Mouse (Mus musculus): ENCODE results near the gene Ccnk. TPM values are rescaled to one million over a fixed set of nuclear protein-coding genes. Genes with fewer than 3 reads are reported as not detected.

The Ccnk gene
- polyA plus RNA-seq, 1 experiment from 2014 or later, result 1.5 TPM

GRCm38 (mm10) chr12:108238395-108239035 is 59.1 kb downstream of the Ccnk start:
- H3K36me3 ChIP-seq, result no peaks in the 10 kb centered on the region
- peaks cover 92% of the 10 kb centered on the region for H3K4me1 ChIP-seq (replicated peaks)
- H3K9ac ChIP-seq, result no peak overlapping the region
- no peak for ATAC-seq (replicated peaks; ENCODE audit: insufficient number of reproducible peaks, insufficient read depth, low FRiP score, low read depth)
- H3K27me3 ChIP-seq, result no peaks in the 10 kb centered on the region
- WGBS, result 74% methylated on average over 17 of the region's 17 CpGs
- no peak overlapping the region for H3K4me3 ChIP-seq
- H3K4me2 ChIP-seq, result no peak overlapping the region
- H3K27ac ChIP-seq, result peak overlapping the region; percentile 88
- no peaks in the 10 kb centered on the region for H3K9me3 ChIP-seq (replicated peaks)

DNA sequence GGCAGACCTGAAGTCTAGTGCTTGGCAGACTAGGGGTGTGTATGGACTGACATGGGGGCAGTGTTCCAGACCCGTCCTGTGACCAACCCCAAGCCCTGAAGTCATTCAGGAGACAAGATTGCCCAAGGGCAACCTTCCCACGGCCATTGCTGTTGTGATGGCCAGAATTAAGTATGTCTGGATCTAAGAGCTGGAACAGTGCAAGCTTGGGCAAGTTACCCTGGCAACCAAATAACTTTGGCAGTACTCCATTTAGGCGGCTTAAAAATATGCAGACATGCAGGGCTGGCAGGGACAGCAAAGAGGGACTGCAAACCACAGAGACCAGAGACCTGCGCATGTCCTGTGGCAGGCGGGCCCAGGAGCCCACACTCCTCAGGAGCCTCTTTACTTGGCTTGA is 60.1 kb downstream of the Ccnk start:
- peak; percentile 20; the same call in 1 of the 2 replicates for ATAC-seq (replicated peaks; ENCODE audit: insufficient number of reproducible peaks, insufficient read depth, low FRiP score, low read depth)
- Histone ChIP-seq H3K27me3 (no peaks in the 10 kb centered on the region), H3K9me3 (replicated peaks) (no peaks in the 10 kb centered on the region), H3K27ac (peak overlapping the region; percentile 88), H3K9ac (no peak overlapping the region), H3K4me2 (0 out of 2 replicates have a peak overlapping the region, but pooled peaks have one; percentile 6), H3K36me3 (no peaks in the 10 kb centered on the region), H3K4me3 (no peak overlapping the region), H3K4me1 (replicated peaks) (peaks cover 95% of the 10 kb centered on the region)
- WGBS, result 35% methylated on average over 5 of the region's 5 CpGs

DNA sequence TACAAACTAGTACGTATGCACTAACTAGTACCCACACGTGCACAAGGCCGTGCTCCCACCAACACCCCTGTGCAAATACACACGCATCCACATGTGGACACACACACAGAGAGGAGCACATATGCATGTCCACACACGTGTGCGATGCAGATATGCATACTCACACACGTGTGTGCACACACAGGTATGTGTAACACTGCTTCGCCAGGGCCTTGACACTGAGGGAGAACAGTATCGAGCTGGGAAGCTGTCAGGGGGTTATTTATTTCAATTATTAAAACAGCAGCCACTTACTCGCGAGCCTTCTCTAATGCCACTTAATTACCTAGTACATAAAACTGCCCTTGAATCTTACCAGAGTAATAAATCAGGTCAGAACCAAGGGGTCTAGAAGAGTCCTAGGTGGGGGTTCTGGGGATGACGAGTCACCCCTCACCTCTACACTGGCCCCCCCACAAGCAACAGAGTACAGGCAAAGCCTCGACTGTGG is 61.1 kb downstream of the Ccnk start:
- Histone ChIP-seq H3K4me1 (replicated peaks) (peaks cover 97% of the 10 kb centered on the region), H3K9ac (no peak overlapping the region)
- 84% methylated on average over 13 of the region's 13 CpGs for WGBS

DNA sequence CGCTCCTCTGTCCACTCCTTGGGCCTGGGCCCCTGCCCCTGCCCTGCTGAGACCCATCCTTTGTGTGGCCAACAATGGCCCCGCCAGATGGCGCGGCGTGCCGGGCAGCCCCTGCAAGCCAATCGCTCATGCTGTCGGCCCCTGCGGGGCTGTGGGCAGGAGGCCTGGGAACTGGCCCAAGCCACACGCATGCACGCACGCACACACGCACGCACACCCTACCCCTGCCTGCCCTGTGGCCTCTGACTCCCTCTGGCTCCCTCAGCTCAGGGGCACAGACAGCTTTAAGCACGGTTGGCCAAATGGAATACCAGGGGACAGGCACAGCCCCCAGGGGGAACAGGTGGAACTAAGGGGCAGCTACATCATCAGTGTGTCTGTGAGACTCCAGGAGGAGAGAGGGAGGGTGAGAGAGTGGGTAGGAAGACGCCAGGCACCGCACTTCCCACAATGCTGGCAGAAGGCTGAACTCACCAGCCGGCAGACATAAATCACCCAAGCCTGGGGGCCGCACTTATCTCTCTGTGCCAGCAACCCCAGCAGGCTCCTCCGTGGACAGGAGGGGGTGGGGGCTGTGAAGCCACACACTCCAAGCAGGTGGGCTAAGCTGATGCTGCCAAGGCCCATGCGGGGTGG is 61.7 kb downstream of the Ccnk start:
- Histone ChIP-seq H3K36me3 (no peaks in the 10 kb centered on the region), H3K9ac (no peak overlapping the region), H3K4me2 (no peak overlapping the region), H3K4me3 (no peak overlapping the region), H3K27ac (no peak overlapping the region), H3K9me3 (replicated peaks) (no peaks in the 10 kb centered on the region), H3K4me1 (replicated peaks) (peaks cover 98% of the 10 kb centered on the region), H3K27me3 (no peaks in the 10 kb centered on the region)
- ATAC-seq (replicated peaks; ENCODE audit: insufficient number of reproducible peaks, insufficient read depth, low FRiP score, low read depth), result no peak
- WGBS, result 48% methylated on average over 21 of the region's 21 CpGs

More for the DNA sequence above, 61.1 kb downstream of the Ccnk start:
- Histone ChIP-seq H3K36me3 (no peaks in the 10 kb centered on the region), H3K4me2 (no peak overlapping the region), H3K27ac (no peak overlapping the region), H3K9me3 (replicated peaks) (no peaks in the 10 kb centered on the region), H3K4me3 (no peak overlapping the region), H3K27me3 (no peaks in the 10 kb centered on the region)
- no peak for ATAC-seq (replicated peaks; ENCODE audit: insufficient number of reproducible peaks, insufficient read depth, low FRiP score, low read depth)

DNA sequence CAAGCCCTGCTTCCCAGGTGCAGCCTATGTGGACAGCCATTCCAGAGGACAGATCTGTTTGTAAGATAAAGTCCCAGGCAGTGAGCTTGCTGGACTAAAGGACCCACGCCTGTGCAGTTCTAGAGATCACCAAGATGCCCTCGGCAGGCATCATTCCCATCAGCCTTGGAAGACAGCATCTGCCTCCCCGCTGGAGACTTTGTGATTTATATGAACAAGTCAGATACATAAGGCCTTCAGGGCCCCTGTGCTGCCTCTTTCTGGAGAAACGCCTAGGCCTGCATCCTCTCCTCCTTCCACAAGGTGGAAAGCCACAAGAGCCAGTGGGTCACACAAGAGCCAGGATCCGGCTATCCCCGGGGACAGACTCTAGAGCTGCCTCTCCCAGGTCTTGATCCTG is 62.2 kb downstream of the Ccnk start:
- Histone ChIP-seq H3K36me3 (no peaks in the 10 kb centered on the region), H3K4me3 (no peak overlapping the region), H3K27ac (no peak overlapping the region), H3K9me3 (replicated peaks) (no peaks in the 10 kb centered on the region), H3K27me3 (no peaks in the 10 kb centered on the region), H3K4me2 (no peak overlapping the region), H3K9ac (no peak overlapping the region), H3K4me1 (replicated peaks) (peaks cover 98% of the 10 kb centered on the region)
- WGBS, result 67% methylated on average over 6 of the region's 6 CpGs
- ATAC-seq (replicated peaks; ENCODE audit: insufficient number of reproducible peaks, insufficient read depth, low FRiP score, low read depth), result no peak

DNA sequence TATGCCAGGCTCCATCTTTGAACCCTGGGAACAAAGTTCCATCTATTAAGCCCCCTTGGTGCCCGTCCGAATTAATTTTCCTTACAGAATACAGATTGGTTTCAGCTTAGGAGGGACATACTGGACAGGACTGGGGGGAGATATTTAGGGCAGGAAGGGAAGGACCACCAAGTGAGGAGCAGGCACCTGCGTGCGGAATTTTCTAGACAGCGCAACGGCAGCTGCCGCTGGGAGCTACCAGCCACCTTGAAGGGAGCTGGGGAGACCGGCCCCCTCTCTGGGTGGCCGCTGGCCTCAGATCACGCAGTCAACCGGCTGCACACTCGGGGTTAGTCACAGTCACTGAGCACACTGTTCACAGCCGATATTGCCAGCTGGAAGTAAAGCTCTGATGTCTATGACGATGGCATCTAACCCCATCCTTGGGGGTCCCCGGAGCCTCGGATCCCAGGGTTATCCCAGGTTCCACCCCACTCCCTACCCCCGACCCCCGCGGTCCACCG is 62.9 kb downstream of the Ccnk start:
- WGBS, result 89% methylated on average over 20 of the region's 20 CpGs
- peaks cover 98% of the 10 kb centered on the region for H3K4me1 ChIP-seq (replicated peaks)

DNA sequence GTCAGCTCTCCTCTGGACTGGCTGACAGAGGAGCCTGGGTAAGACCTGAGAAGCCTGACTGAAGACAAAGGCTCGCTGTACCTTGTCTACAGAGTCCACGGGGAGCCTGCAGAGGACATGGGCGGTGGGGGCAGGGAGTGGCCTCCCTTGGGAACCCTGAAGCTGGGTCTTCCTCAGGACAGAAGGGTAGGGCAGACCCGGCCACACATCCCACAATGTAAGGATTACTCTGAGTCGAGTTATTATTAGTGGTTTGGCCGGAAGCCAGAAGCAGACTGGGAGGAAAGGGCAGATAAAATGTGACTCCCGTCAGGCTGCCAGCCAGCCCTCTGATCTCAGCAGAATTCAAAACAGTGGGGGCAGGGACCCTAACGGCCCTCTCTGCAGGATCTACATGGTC is 65.4 kb downstream of the Ccnk start:
- peak overlapping the region; percentile 92 for H3K27ac ChIP-seq
- H3K9me3 ChIP-seq (replicated peaks), result no peaks in the 10 kb centered on the region
- 2% methylated on average over 8 of the region's 8 CpGs for whole genome bisulfite sequencing
- no peaks in the 10 kb centered on the region for H3K36me3 ChIP-seq
- peak; percentile 68 for ATAC-seq (replicated peaks; ENCODE audit: insufficient number of reproducible peaks, insufficient read depth, low FRiP score, low read depth)
- peak overlapping the region; percentile 45 for H3K4me2 ChIP-seq
- H3K9ac ChIP-seq, result peak overlapping the region; percentile 22; the same call in 1 of the 2 replicates
- H3K4me1 ChIP-seq (replicated peaks), result peaks cover 97% of the 10 kb centered on the region
- H3K27me3 ChIP-seq, result no peaks in the 10 kb centered on the region
- H3K4me3 ChIP-seq, result no peak overlapping the region; the same call in 1 of the 2 replicates

More for the DNA sequence above, 62.9 kb downstream of the Ccnk start:
- no peak for ATAC-seq (replicated peaks; ENCODE audit: insufficient number of reproducible peaks, insufficient read depth, low FRiP score, low read depth)
- H3K4me3 ChIP-seq, result no peak overlapping the region
- H3K27ac ChIP-seq, result no peak overlapping the region
- no peaks in the 10 kb centered on the region for H3K36me3 ChIP-seq
- H3K4me2 ChIP-seq, result no peak overlapping the region
- H3K27me3 ChIP-seq, result no peaks in the 10 kb centered on the region
- H3K9ac ChIP-seq, result no peak overlapping the region
- no peaks in the 10 kb centered on the region for H3K9me3 ChIP-seq (replicated peaks)

DNA sequence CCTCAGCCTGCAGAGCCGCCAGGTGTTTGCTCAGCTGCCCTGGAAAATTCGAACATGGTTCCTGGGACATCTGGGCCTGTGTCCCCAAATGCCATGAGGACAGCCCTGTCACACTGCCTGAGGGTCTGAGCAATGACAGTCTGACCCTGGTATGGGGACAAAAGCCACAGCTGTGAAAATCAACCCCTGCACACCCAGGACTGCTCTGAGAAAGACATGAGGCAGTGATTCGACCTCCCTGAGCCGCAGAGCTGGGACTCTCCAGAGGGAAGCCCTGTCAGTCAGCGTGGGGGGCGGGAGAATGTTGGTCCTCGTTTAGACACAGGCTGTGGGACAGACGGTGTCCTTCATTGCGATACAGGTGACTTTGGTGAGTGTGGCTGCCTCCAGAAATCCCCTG is 66.2 kb downstream of the Ccnk start:
- Histone ChIP-seq H3K4me1 (replicated peaks) (peaks cover 97% of the 10 kb centered on the region), H3K4me3 (no peak overlapping the region), H3K36me3 (no peaks in the 10 kb centered on the region), H3K4me2 (peak overlapping the region; percentile 45), H3K9me3 (replicated peaks) (no peaks in the 10 kb centered on the region), H3K9ac (peak overlapping the region; percentile 3; the same call in 1 of the 2 replicates), H3K27ac (peak overlapping the region; percentile 92), H3K27me3 (no peaks in the 10 kb centered on the region)
- WGBS, result 29% methylated on average over 9 of the region's 9 CpGs
- no peak for ATAC-seq (replicated peaks; ENCODE audit: insufficient number of reproducible peaks, insufficient read depth, low FRiP score, low read depth)

- WGBS, result 69% methylated on average over 10 of the region's 10 CpGs
- H3K4me3 ChIP-seq, result no peak overlapping the region
- ATAC-seq (replicated peaks; ENCODE audit: insufficient number of reproducible peaks, insufficient read depth, low FRiP score, low read depth), result no peak
- H3K9me3 ChIP-seq (replicated peaks), result no peaks in the 10 kb centered on the region
- no peaks in the 10 kb centered on the region for H3K27me3 ChIP-seq
- no peak overlapping the region for H3K9ac ChIP-seq
- no peaks in the 10 kb centered on the region for H3K36me3 ChIP-seq
- no peak overlapping the region for H3K4me2 ChIP-seq
- H3K27ac ChIP-seq, result peak overlapping the region; percentile 47
- peaks cover 94% of the 10 kb centered on the region for H3K4me1 ChIP-seq (replicated peaks)
Measured at GRCm38 (mm10) chr12:108246759-108247500, 67.6 kb downstream of the Ccnk start.

DNA sequence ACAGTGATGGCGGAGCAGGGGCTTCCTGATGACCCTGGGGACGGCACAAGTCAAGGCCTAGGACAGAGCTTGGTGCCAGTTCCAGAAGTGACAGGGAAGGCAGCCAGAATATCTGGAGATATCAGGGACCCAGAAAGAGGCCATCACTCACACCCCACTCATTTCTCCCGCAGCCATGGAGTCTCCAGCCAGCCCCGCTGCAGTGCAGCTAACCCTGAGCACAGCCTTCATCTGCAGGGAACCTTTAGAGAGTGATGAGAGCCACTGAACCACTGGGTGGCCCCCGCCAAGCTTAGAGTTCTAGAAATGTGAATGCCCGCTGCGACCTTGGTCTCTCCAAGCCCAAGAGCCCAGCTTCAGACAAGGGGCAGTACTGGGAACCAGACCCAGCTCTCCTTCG is 69.6 kb downstream of the Ccnk start:
- Histone ChIP-seq H3K4me2 (peak overlapping the region; percentile 46), H3K4me1 (replicated peaks) (peaks cover 91% of the 10 kb centered on the region), H3K36me3 (no peaks in the 10 kb centered on the region), H3K27me3 (no peaks in the 10 kb centered on the region), H3K4me3 (peak overlapping the region; percentile 7; the same call in 1 of the 2 replicates), H3K9ac (peak overlapping the region; percentile 5; the same call in 1 of the 2 replicates), H3K9me3 (replicated peaks) (no peaks in the 10 kb centered on the region), H3K27ac (peak overlapping the region; percentile 72)
- 57% methylated on average over 8 of the region's 8 CpGs for whole genome bisulfite sequencing
- no peak for ATAC-seq (replicated peaks; ENCODE audit: insufficient number of reproducible peaks, insufficient read depth, low FRiP score, low read depth)

DNA sequence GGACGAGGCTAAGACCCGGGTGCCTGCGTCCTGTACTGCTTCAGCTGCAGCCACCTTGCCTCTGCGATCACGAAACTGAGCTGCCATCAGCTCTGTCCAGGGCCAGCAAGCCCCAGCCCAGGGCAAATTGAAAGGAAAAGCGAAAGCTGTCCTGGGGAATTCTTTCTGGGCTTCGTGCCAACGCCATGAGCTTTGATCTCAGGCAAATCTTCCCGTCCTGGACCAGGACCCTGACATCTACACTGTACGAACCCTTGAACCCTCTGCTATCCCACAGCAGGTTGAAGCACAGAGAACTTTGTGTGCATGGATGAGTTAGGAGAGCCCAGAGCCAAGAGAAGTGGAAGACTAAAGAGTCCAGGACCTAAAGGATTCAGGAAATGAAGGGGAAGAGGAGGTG is 70.1 kb downstream of the Ccnk start:
- H3K9me3 ChIP-seq (replicated peaks), result no peaks in the 10 kb centered on the region
- H3K4me1 ChIP-seq (replicated peaks), result peaks cover 90% of the 10 kb centered on the region
- peak overlapping the region; percentile 7; the same call in 1 of the 2 replicates for H3K4me3 ChIP-seq
- peak overlapping the region; percentile 46 for H3K4me2 ChIP-seq
- no peaks in the 10 kb centered on the region for H3K36me3 ChIP-seq
- peak overlapping the region; percentile 72 for H3K27ac ChIP-seq
- no peaks in the 10 kb centered on the region for H3K27me3 ChIP-seq
- no peak for ATAC-seq (replicated peaks; ENCODE audit: insufficient number of reproducible peaks, insufficient read depth, low FRiP score, low read depth)
- WGBS, result 29% methylated on average over 10 of the region's 10 CpGs
- peak overlapping the region; percentile 5; the same call in 1 of the 2 replicates for H3K9ac ChIP-seq
